Mouse (Mus musculus): ENCODE data around the gene Arhgef40. TPM values are rescaled to one million over a fixed set of nuclear protein-coding genes. Genes with fewer than 3 reads are reported as not detected.
A peak's percentile ranks its signal among the peaks of the same experiment; 100 is the strongest.

Arhgef40 gene
- total RNA-seq (2012; rRNA removed) (6.4 and 9.9 TPM in 2 replicates), polyA plus RNA-seq (2012; ENCODE audit: insufficient read depth in 1 of 2, insufficient read length in 2 of 2, low read depth in 1 of 2, low replicate concordance in 2 of 2, missing spikeins in 1 of 2) (100 to 1,000 TPM in 1 of 2 experiments, 10 to 100 TPM in 1; 37.5 to 150 TPM)

- Histone ChIP-seq H3K36me3 (ENCODE audit: control insufficient read depth in 1 of 2, insufficient read depth in 2 of 2, low read length in 2 of 2) (peaks cover 0 to 18% of the 10 kb centered on the region in 2 experiments; a peak in 2 of 4 replicates), H3K27me3 (ENCODE audit: control insufficient read depth in 1 of 2, insufficient read depth in 2 of 2, low read length in 2 of 2) (no peaks in the 10 kb centered on the region; a peak in 1 of 4 replicates), H3K4me1 (ENCODE audit: control insufficient read depth in 1 of 2, insufficient read depth in 2 of 2, low read length in 2 of 2) (peaks cover 2 to 11% of the 10 kb centered on the region in 2 experiments; a peak in 3 of 4 replicates), H3K4me3 (ENCODE audit: control insufficient read depth in 1 of 2, insufficient read depth in 1 of 2, low read depth in 2 of 2, low read length in 2 of 2) (peak within 1 kb of the TSS; percentile 65 to 82), H3K79me2 (ENCODE audit: control insufficient read depth, insufficient read depth, low read length, poor library complexity) (no peaks in the 10 kb centered on the region; the same call in 1 of the 2 replicates), H3K27ac (ENCODE audit: control insufficient read depth, low read depth, low read length) (peak within 1 kb of the TSS; percentile 88), H3K9ac (ENCODE audit: control insufficient read depth, low read depth, low read length, poor library complexity, severe bottlenecking) (peak within 1 kb of the TSS; percentile 84), H3K9me3 (replicated peaks; ENCODE audit: insufficient read depth, low read length) (no peaks in the 10 kb centered on the region)
- DNase-seq (ENCODE audit: low read depth, low spot score), result peak; percentile 77
- TF ChIP-seq JUND (IDR thresholded peaks at IDR 0.05; ENCODE audit: low read depth, low read length), result no peak
- no peak for TF ChIP-seq RAD21 (IDR thresholded peaks at IDR 0.05; ENCODE audit: low read depth, low read length)
- no peak for TF ChIP-seq MYB (IDR thresholded peaks at IDR 0.05; ENCODE audit: low read depth, low read length)
- TF ChIP-seq POLR2AphosphoS5 (IDR thresholded peaks at IDR 0.05; ENCODE audit: borderline replicate concordance, low read depth, low read length), result no peak
- TF ChIP-seq MAX (IDR thresholded peaks at IDR 0.05; ENCODE audit: low read length), result no peak
- peak in 1 of 2 experiments; percentile 34; a peak in 2 of 4 replicates for TF ChIP-seq POLR2A (IDR thresholded peaks at IDR 0.05; ENCODE audit: control insufficient read depth in 1 of 2, insufficient read depth in 1 of 2, low read depth in 1 of 2, low read length in 2 of 2, poor library complexity in 1 of 2)
- no peak for TF ChIP-seq GATA1 (IDR thresholded peaks at IDR 0.05; ENCODE audit: low read depth, low read length)
- no peak for TF ChIP-seq KAT2A (conservative IDR thresholded peaks at IDR 0.05; ENCODE audit: low read depth, low read length)
- no peak for TF ChIP-seq TCF12 (IDR thresholded peaks at IDR 0.05; ENCODE audit: low read depth, low read length)
- no peak for TF ChIP-seq USF1 (IDR thresholded peaks at IDR 0.05; ENCODE audit: low read depth, low read length)
- no peak for TF ChIP-seq USF2 (IDR thresholded peaks at IDR 0.05; ENCODE audit: borderline replicate concordance in 1 of 2, insufficient read depth in 1 of 2, low read depth in 1 of 2, low read length in 2 of 2)
- TF ChIP-seq MYC (IDR thresholded peaks at IDR 0.05; ENCODE audit: low read depth, low read length), result no peak
- TF ChIP-seq UBTF (IDR thresholded peaks at IDR 0.05; ENCODE audit: borderline replicate concordance, insufficient read depth, low read depth, low read length), result no peak
- no peak for TF ChIP-seq HCFC1 (IDR thresholded peaks at IDR 0.05; ENCODE audit: low read depth, low read length)
- TF ChIP-seq BHLHE40 (IDR thresholded peaks at IDR 0.05; ENCODE audit: borderline replicate concordance, low read depth, low read length), result no peak
- TF ChIP-seq SMC3 (IDR thresholded peaks at IDR 0.05; ENCODE audit: low read depth, low read length), result no peak
- 0 out of 2 replicates have a peak, but pooled peaks have one; percentile 14 for TF ChIP-seq ELF1 (IDR thresholded peaks at IDR 0.05; ENCODE audit: low read depth, low read length)
- no peak for TF ChIP-seq ZNF384 (IDR thresholded peaks at IDR 0.05; ENCODE audit: low read depth, low read length)
- no peak for TF ChIP-seq ZKSCAN1 (IDR thresholded peaks at IDR 0.05; ENCODE audit: low read depth, low read length)
- TF ChIP-seq GABPA (IDR thresholded peaks at IDR 0.05; ENCODE audit: low read depth, low read length), result no peak
- TF ChIP-seq MEF2A (IDR thresholded peaks at IDR 0.05; ENCODE audit: extremely low read depth, insufficient replicate concordance, low read depth, low read length, poor library complexity, severe bottlenecking), result no peak
- TF ChIP-seq NELFE (IDR thresholded peaks at IDR 0.05; ENCODE audit: low read depth, low read length), result peak; percentile 39
- 0 out of 2 replicates have a peak, but pooled peaks have one; percentile 24 for TF ChIP-seq E2F4 (IDR thresholded peaks at IDR 0.05; ENCODE audit: borderline replicate concordance, low read depth, low read length)
- 0 out of 2 replicates have a peak, but pooled peaks have one; percentile 38 for TF ChIP-seq ZMIZ1 (IDR thresholded peaks at IDR 0.05; ENCODE audit: low read depth, low read length)
- no peak for TF ChIP-seq CHD2 (IDR thresholded peaks at IDR 0.05; ENCODE audit: low read length)
- no peak for TF ChIP-seq TBP (IDR thresholded peaks at IDR 0.05; ENCODE audit: low read depth, low read length)
- TF ChIP-seq RCOR1 (IDR thresholded peaks at IDR 0.05; ENCODE audit: low read depth, low read length), result no peak
- TF ChIP-seq POLR2AphosphoS2 (IDR thresholded peaks at IDR 0.05; ENCODE audit: low read length), result no peak
- TF ChIP-seq CTCF (IDR thresholded peaks at IDR 0.05 in 2 of 3, conservative IDR thresholded peaks at IDR 0.05 in 1 of 3; ENCODE audit: control insufficient read depth in 1 of 3, insufficient read depth in 1 of 3, low read depth in 2 of 3, low read length in 3 of 3, poor library complexity in 1 of 3, severe bottlenecking in 1 of 3), result no peak
- no peak; the same call in 1 of the 2 replicates for TF ChIP-seq MXI1 (IDR thresholded peaks at IDR 0.05; ENCODE audit: low read depth, low read length)
- no peak for TF ChIP-seq ETS1 (IDR thresholded peaks at IDR 0.05; ENCODE audit: low read depth, low read length)
- no peak for TF ChIP-seq EP300 (IDR thresholded peaks at IDR 0.05; ENCODE audit: low read depth in 1 of 2, low read length in 2 of 2)
Observed at GRCm38 (mm10) chr14:51984247-51985231, at the start of gene Arhgef40. Gene Arhgef40, plus strand, starts transcription at chr14:51984719.

Data from MEL (cell line).